Mouse (Mus musculus): Measurements from ENCODE around the gene Fam155a. TPM values are rescaled to one million over a fixed set of nuclear protein-coding genes. Genes with fewer than 3 reads are reported as not detected.
"Not testable (repeated sequence)": the region's sequence is repeated elsewhere in the genome, so short reads cannot be mapped to it uniquely, and the experiment has no call there.

Gene Fam155a
- polyA plus RNA-seq, 1 experiment from 2014 or later, result 10.3 TPM

DNA sequence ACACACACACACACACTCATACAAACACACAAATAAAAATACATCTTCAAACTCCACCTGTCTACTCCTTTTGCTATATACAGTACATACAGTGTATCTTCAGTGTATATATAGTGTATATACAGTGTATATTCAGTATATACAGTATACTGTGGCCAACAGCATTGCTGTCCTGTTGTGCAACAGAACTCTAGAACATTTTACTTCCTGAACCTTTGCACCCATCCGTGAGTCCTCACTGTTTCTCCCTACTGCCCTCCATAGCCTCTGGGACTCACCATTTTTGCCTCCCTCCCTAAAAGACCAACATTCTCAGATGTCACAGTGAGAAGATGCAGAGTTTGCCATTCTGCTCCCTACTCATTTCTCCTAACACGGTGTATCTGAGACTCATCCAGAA lies 347.8 kb downstream of the Fam155a start:
- no peak for ATAC-seq
- Histone ChIP-seq H3K4me1 (no peaks in the 10 kb centered on the region), H3K36me3 (ENCODE audit: poor library complexity, severe bottlenecking) (no peaks in the 10 kb centered on the region), H3K9ac (no peak overlapping the region), H3K4me3 (no peak overlapping the region), H3K4me2 (no peak overlapping the region), H3K9me3 (replicated peaks) (no peaks in the 10 kb centered on the region), H3K27ac (no peak overlapping the region), H3K27me3 (no peaks in the 10 kb centered on the region)
- 84% methylated on average over 2 of the region's 2 CpGs for WGBS

DNA sequence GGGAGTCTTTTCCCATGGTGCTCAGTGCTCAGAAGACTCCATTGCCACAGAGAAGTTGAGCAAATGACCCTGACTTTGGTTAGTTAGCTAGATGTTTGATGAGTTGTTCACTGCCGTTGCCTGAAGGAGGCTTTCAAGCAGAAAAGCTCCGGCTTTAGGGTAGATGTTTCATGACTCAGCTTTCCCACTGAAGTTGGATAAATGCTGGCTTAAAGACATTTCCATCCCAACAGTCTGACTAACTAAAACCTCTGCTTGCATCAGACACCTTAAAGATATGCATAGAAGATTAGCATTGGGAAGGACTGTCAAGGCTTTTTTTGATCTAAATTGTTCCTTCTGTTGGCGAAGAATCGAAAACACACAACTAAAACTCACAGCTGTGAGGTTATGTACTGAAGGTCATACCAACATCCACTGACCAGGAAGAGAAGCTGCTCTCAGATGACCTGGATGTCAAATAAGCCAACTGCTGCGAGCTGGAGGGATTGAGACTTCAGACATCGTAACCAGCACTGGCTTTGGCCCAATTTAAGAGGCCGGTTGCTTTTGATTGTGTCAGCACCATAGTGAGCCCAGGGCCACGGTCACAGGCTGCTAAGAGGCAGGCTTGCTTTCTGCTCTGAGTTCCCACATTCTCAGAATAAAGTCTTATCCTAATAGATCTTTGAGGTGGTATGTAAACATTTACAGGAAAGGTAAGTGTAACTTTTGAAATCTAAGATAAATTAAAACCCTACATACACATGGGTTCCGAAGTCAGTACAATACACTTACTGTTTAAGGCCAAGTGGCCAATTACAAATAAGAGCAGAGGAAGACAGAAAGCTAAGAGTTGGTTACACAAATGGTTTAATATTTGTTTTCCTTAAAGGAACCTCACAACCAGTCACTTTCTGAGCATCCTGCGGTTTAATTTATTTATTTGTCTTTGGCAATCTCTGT lies 351.8 kb downstream of the Fam155a start:
- H3K9me3 ChIP-seq (replicated peaks), result no peaks in the 10 kb centered on the region
- ATAC-seq, result no peak
- WGBS, result 76% methylated on average over 10 of the region's 10 CpGs

GRCm38 (mm10) chr8:9416189-9416588 lies 354.8 kb downstream of the Fam155a start:
- H3K4me2 ChIP-seq, result no peak overlapping the region
- no peaks in the 10 kb centered on the region for H3K36me3 ChIP-seq (ENCODE audit: poor library complexity, severe bottlenecking)
- H3K27me3 ChIP-seq, result no peaks in the 10 kb centered on the region
- 89% methylated on average over 9 of the region's 9 CpGs for WGBS
- ATAC-seq, result no peak
- H3K9ac ChIP-seq, result no peak overlapping the region
- no peak overlapping the region for H3K27ac ChIP-seq
- no peak overlapping the region for H3K4me3 ChIP-seq
- H3K4me1 ChIP-seq, result no peaks in the 10 kb centered on the region
- no peaks in the 10 kb centered on the region for H3K9me3 ChIP-seq (replicated peaks)

More for the DNA sequence above, 351.8 kb downstream of the Fam155a start:
- H3K27ac ChIP-seq, result no peak overlapping the region
- no peak overlapping the region for H3K4me3 ChIP-seq
- no peaks in the 10 kb centered on the region for H3K27me3 ChIP-seq
- H3K36me3 ChIP-seq (ENCODE audit: poor library complexity, severe bottlenecking), result no peaks in the 10 kb centered on the region
- no peaks in the 10 kb centered on the region for H3K4me1 ChIP-seq
- no peak overlapping the region for H3K9ac ChIP-seq
- H3K4me2 ChIP-seq, result no peak overlapping the region

DNA sequence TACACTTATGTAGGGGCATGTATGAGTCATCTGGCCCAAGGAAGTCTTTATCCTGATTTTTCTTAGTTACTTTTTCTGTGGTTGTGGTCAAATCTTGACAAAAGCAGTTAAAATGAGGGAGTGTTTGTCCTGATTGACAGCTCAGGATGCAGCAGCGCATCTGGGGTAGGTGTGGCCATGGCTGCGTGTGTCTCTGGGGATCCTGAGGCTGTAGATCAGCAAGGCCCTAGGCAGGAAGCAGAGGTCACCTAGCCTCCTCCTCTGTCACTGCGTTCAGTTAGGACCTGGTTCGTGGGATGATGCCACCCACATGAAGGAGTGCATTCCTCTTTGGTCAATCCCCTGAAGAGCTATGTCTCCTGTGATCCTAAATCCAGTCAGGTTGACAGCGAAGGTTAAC lies 362.5 kb downstream of the Fam155a start:
- WGBS, result 71% methylated on average over 5 of the region's 5 CpGs
- Histone ChIP-seq H3K36me3 (ENCODE audit: poor library complexity, severe bottlenecking) (no peaks in the 10 kb centered on the region), H3K27me3 (no peaks in the 10 kb centered on the region), H3K4me2 (no peak overlapping the region), H3K9ac (no peak overlapping the region), H3K4me3 (no peak overlapping the region), H3K9me3 (replicated peaks) (no peaks in the 10 kb centered on the region), H3K27ac (no peak overlapping the region), H3K4me1 (no peaks in the 10 kb centered on the region)
- no peak for ATAC-seq

DNA sequence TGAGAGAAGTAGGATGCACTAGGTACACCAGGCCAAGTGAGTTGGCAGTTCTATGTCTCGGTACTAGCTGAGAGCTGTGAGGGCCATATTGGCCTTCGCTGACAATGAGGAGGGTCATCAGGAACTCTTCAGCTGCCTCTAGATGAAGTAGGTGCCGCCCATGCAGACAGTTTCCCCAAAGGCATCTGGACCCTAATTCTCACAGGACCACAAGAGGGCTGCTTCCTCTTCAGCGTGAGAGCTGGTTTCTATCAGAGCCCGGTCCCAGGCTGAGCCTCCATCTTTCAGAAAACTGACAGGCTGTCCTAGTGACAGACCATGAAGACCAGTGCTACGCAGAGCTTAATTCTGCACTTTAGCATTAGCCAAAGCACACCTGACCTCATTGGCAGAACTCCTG lies 364.8 kb downstream of the Fam155a start:
- no peak overlapping the region for H3K9ac ChIP-seq
- no peaks in the 10 kb centered on the region for H3K27me3 ChIP-seq
- no peak overlapping the region for H3K27ac ChIP-seq
- H3K9me3 ChIP-seq (replicated peaks), result no peaks in the 10 kb centered on the region
- H3K4me3 ChIP-seq, result no peak overlapping the region
- H3K4me2 ChIP-seq, result no peak overlapping the region
- H3K36me3 ChIP-seq (ENCODE audit: poor library complexity, severe bottlenecking), result no peaks in the 10 kb centered on the region
- 93% methylated on average over 6 of the region's 6 CpGs for WGBS
- H3K4me1 ChIP-seq, result no peaks in the 10 kb centered on the region
- no peak for ATAC-seq

GRCm38 (mm10) chr8:9404651-9405050 lies 366.3 kb downstream of the Fam155a start:
- no peak overlapping the region for H3K4me2 ChIP-seq
- no peaks in the 10 kb centered on the region for H3K36me3 ChIP-seq (ENCODE audit: poor library complexity, severe bottlenecking)
- no peak overlapping the region for H3K4me3 ChIP-seq
- ATAC-seq, result no peak
- no peak overlapping the region for H3K9ac ChIP-seq
- no peaks in the 10 kb centered on the region for H3K9me3 ChIP-seq (replicated peaks)
- H3K27ac ChIP-seq, result no peak overlapping the region
- no peaks in the 10 kb centered on the region for H3K27me3 ChIP-seq
- H3K4me1 ChIP-seq, result no peaks in the 10 kb centered on the region
- 85% methylated on average over 3 of the region's 3 CpGs for WGBS

DNA sequence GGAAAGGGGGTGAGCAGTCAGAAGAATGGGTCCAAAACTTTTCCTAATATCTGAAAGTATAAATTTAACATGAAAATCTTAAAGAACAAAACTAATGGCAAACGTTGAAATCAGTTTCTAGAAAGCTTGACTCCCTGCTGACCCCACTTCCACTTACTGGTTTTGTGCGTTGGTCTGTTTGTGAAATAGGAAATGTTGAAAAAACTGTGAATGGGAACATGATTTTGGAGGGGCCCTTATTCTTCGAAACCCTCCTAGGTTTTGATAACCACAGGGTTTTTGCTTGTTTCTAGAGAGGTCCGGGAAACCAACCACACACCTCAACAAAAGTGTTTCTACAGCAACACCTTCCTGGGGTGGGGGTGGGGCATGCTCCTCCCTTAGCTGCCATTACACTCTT lies 368.6 kb downstream of the Fam155a start:
- no peak overlapping the region for H3K4me3 ChIP-seq
- no peak overlapping the region for H3K9ac ChIP-seq
- ATAC-seq, result no peak
- H3K9me3 ChIP-seq (replicated peaks), result no peaks in the 10 kb centered on the region
- no peak overlapping the region for H3K4me2 ChIP-seq
- no peak overlapping the region for H3K27ac ChIP-seq
- 53% methylated on average over 4 of the region's 4 CpGs for WGBS
- H3K27me3 ChIP-seq, result no peaks in the 10 kb centered on the region
- no peaks in the 10 kb centered on the region for H3K4me1 ChIP-seq
- H3K36me3 ChIP-seq (ENCODE audit: poor library complexity, severe bottlenecking), result no peaks in the 10 kb centered on the region

DNA sequence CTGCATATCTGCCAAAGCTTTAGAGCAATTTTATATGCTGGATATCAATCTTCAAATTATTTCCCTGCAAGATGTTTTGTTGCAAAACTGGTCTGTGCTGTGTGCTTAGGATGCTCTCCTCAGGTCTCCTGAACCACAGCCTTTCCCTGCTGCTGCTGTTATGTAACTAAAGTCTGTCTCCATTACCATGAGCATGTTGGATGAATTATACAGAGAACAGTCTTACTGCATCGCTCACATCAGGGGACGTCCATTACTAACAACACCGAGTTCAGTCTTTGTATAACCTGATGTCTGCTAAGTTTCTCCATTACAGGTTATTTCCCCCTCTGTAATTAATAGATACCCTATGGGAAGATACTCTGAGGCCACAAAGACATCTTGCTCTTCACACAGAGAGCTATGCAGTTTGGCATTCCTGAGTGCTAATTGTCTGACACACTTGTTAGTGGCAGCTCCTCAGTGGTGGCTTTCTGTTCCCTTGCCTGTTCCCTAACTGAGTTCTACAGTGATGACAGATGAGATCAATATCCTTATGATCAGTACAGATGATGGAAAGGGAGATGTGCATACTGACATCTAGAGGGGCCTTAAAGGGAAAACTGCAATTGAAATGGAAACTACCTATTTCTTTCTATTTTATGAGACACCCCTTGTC lies 372.2 kb downstream of the Fam155a start:
- H3K4me2 ChIP-seq, result no peak overlapping the region
- H3K4me1 ChIP-seq, result no peaks in the 10 kb centered on the region
- H3K27ac ChIP-seq, result no peak overlapping the region
- no peak overlapping the region for H3K4me3 ChIP-seq
- no peaks in the 10 kb centered on the region for H3K9me3 ChIP-seq (replicated peaks)
- H3K27me3 ChIP-seq, result no peaks in the 10 kb centered on the region
- no peak overlapping the region for H3K9ac ChIP-seq
- no peak for ATAC-seq
- WGBS, result 75% methylated on average over 3 of the region's 3 CpGs
- H3K36me3 ChIP-seq (ENCODE audit: poor library complexity, severe bottlenecking), result no peaks in the 10 kb centered on the region

GRCm38 (mm10) chr8:9398040-9398439 lies 372.9 kb downstream of the Fam155a start:
- Histone ChIP-seq H3K27me3 (no peaks in the 10 kb centered on the region), H3K4me1 (no peaks in the 10 kb centered on the region), H3K4me2 (no peak overlapping the region), H3K4me3 (no peak overlapping the region), H3K9ac (no peak overlapping the region), H3K27ac (no peak overlapping the region), H3K9me3 (replicated peaks) (no peaks in the 10 kb centered on the region), H3K36me3 (ENCODE audit: poor library complexity, severe bottlenecking) (no peaks in the 10 kb centered on the region)
- ATAC-seq, result no peak
- 67% methylated on average over 6 of the region's 6 CpGs for WGBS

- WGBS, result 90% methylated on average over 5 of the region's 5 CpGs
- ATAC-seq, result no peak
- H3K4me3 ChIP-seq, result no peak overlapping the region
- H3K9ac ChIP-seq, result no peak overlapping the region
- no peak overlapping the region for H3K4me2 ChIP-seq
- no peaks in the 10 kb centered on the region for H3K9me3 ChIP-seq (replicated peaks)
- no peaks in the 10 kb centered on the region for H3K27me3 ChIP-seq
- H3K36me3 ChIP-seq (ENCODE audit: poor library complexity, severe bottlenecking), result no peaks in the 10 kb centered on the region
- H3K4me1 ChIP-seq, result no peaks in the 10 kb centered on the region
- no peak overlapping the region for H3K27ac ChIP-seq
Measured at GRCm38 (mm10) chr8:9394670-9395069, 376.3 kb downstream of the Fam155a start.

GRCm38 (mm10) chr8:9393246-9393645 lies 377.7 kb downstream of the Fam155a start:
- Histone ChIP-seq H3K4me1 (no peaks in the 10 kb centered on the region), H3K4me2 (no peak overlapping the region), H3K27ac (no peak overlapping the region), H3K9ac (no peak overlapping the region), H3K27me3 (no peaks in the 10 kb centered on the region), H3K36me3 (ENCODE audit: poor library complexity, severe bottlenecking) (no peaks in the 10 kb centered on the region), H3K4me3 (no peak overlapping the region), H3K9me3 (replicated peaks) (no peaks in the 10 kb centered on the region)
- WGBS, result 39% methylated on average over 2 of the region's 2 CpGs
- ATAC-seq, result no peak

GRCm38 (mm10) chr8:9390229-9390628 lies 380.7 kb downstream of the Fam155a start:
- not testable (repeated sequence) for H3K4me3 ChIP-seq; H3K4me1 ChIP-seq; H3K9ac ChIP-seq; H3K4me2 ChIP-seq; ATAC-seq; H3K36me3 ChIP-seq (ENCODE audit: poor library complexity, severe bottlenecking); H3K27ac ChIP-seq; H3K9me3 ChIP-seq (replicated peaks); H3K27me3 ChIP-seq
- WGBS, result 92% methylated on average over 2 of the region's 2 CpGs

All from forebrain, embryonic 13.5 days (tissue).